Mouse (Mus musculus): Measurements from ENCODE around the gene Etv6. TPM values are rescaled to one million over a fixed set of nuclear protein-coding genes. Genes with fewer than 3 reads are reported as not detected.

Gene Etv6
- polyA plus RNA-seq, 1 experiment = 23.4 TPM

DNA sequence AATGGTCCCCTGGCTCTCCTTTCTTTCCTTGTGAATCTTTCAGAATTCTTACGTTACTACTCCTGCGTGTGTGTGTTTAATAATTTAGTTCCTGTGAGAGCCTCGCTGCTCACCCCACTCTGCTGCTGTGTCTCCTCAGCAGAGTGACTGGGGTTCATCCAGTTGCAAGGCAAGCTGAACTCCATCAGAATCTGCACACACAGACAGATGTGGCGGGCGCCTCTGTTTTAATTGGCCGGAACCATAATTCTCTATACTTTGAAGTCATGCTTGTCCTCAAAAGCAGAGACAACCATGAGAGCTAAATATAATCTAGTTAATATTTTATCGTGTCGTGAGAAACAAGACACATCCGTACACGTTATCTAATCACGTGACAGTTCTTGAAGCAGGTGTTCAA is 107.2 kb downstream of the Etv6 start:
- H3K27ac ChIP-seq (ENCODE audit: insufficient read depth, low read depth, low read length) = no peak overlapping the region
- peaks cover 33% of the 10 kb centered on the region for H3K4me1 ChIP-seq (ENCODE audit: control insufficient read depth, insufficient read depth, low read length)
- TF ChIP-seq CTCF (IDR thresholded peaks at IDR 0.05; ENCODE audit: low read depth, low read length) (no peak), POLR2A (IDR thresholded peaks at IDR 0.05; ENCODE audit: borderline replicate concordance, low read depth, low read length) (no peak)
- no peak overlapping the region for H3K4me3 ChIP-seq (ENCODE audit: insufficient read depth, low read length)

DNA sequence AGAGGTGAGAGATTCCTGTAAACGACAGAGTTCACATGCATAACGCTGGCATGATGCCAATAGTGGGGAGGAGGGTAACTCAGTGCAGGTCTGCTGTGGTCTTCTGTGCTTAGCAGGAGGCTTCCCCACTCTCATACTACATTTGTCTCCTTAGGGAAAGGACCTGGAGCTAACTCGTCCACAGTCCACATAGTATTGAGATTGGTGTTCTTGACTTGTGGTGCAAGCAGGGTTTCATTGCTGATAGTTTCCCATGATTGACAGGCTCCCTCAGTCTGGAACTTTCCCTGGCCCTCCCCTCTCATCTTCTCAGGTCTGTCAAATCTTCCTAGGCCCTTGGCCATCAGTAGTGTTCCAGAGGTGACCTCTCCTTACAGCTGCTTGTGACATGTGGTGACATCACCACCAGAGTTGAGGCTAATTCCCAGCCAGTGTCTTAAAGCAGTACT is 108.2 kb downstream of the Etv6 start:
- Histone ChIP-seq H3K27ac (ENCODE audit: insufficient read depth, low read depth, low read length) (no peak overlapping the region), H3K4me3 (ENCODE audit: insufficient read depth, low read length) (no peak overlapping the region), H3K4me1 (ENCODE audit: control insufficient read depth, insufficient read depth, low read length) (peaks cover 33% of the 10 kb centered on the region)
- TF ChIP-seq POLR2A (IDR thresholded peaks at IDR 0.05; ENCODE audit: borderline replicate concordance, low read depth, low read length) = no peak
- no peak for TF ChIP-seq CTCF (IDR thresholded peaks at IDR 0.05; ENCODE audit: low read depth, low read length)

DNA sequence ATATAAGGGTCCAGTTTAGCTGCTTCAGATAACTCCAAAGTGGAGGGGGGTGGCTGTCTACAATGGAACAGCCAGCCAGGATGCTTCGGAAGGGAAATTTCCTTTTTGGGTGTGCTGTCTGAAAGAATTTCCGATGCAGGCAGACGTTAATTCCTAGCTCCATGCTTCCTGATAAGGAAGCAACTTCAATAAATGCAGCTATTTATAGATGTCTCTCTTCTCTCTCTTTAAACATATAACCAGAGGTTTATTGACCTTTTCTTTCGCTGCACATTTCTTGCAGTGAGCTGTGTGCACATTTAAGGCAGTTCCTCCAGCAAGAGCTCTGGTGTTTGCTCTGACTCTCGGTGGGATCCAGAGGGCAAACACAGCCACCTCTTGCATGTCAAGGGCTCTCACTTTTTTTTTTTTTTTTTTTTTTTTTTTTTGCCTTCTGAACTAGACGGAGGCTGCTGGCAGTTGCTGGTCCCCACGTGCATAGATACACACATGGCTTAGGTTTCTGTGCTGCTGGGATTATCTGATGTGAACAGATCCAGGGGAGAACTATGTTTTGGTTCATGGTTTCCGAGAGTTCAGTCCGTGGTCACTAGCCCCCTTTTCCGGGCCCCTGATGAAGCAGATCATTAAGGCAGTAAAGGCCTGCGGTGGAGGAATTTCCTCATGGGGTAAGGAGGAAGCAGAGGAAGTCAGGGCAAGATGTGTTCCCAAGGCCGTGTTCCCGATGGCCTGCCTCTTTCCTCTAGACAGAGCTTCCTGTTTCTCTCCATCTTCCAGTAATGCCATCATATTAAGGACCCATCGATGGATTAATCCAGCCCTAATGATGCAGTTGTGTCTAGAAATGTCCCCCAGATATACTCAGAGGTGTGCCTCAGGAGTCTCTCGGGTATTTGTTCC is 109.0 kb downstream of the Etv6 start:
- Histone ChIP-seq H3K27ac (ENCODE audit: insufficient read depth, low read depth, low read length) (no peak overlapping the region), H3K4me1 (ENCODE audit: control insufficient read depth, insufficient read depth, low read length) (peaks cover 33% of the 10 kb centered on the region), H3K4me3 (ENCODE audit: insufficient read depth, low read length) (no peak overlapping the region)
- TF ChIP-seq POLR2A (IDR thresholded peaks at IDR 0.05; ENCODE audit: borderline replicate concordance, low read depth, low read length) (no peak), CTCF (IDR thresholded peaks at IDR 0.05; ENCODE audit: low read depth, low read length) (no peak)

DNA sequence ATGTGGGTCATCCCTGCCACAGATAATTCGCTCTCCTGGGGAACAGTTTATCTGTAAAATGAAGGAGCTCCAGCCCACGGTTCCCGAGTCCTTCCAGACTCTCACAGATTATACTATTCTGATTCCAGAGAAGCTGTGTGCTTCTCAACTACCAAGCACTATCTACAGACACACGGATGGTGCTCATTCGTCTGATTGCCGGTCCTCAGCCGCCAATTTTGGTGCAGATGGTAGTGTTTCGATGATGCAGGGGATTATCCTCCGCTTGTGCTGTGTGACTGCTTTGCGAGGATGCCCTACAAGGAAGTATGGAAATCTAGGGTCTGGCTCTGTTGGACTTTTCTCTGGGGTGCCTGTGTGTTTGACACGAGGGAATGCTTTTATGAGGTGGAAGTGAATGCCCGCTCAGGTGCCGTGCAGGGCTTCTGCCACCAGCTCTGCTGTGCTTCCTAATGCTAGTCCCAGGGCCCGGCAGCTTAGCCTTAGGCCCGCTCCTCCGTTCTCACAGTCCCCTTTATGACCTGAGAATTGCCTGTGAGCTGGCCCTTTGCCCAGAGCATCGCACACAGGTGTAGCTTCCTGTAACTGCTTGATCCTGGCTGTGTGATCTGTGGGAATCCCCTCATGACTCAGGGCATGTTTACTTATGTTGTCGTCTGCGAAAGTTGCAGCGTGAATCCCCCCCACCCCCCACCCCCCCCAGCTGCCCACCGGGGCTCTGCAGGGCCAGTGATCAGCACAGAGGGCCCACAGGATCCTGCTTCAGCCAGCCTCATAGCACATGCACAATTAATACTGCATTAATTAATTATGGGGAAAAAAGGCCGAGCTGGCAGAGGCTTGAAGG is 112.3 kb downstream of the Etv6 start:
- H3K27ac ChIP-seq (ENCODE audit: insufficient read depth, low read depth, low read length) = no peak overlapping the region
- H3K4me3 ChIP-seq (ENCODE audit: insufficient read depth, low read length) = no peak overlapping the region
- peaks cover 35% of the 10 kb centered on the region for H3K4me1 ChIP-seq (ENCODE audit: control insufficient read depth, insufficient read depth, low read length)
- TF ChIP-seq CTCF (IDR thresholded peaks at IDR 0.05; ENCODE audit: low read depth, low read length) (no peak), POLR2A (IDR thresholded peaks at IDR 0.05; ENCODE audit: borderline replicate concordance, low read depth, low read length) (no peak)

DNA sequence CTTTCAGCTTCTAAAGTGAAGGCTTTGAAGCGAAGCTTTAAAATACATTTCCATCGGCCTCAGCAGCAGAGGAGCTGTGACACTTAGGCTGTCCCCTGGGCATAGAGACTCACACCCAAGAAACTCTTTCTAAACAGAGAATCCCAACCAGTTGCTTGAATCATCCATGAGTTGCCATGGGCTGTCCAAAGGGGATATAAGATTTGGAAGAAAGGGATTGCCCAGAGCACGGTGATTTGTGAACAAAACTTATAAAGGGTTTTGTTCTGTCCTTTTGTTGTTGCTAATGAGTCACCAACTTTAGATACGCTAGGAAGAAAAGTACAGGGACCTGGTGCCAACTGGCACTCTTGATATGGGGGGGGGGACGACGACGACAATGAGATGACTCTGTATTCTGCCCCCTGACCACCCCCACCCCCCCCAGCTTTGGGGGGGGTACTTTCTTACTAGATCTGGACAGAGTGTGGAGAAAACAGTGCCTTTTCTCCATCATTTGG is 113.0 kb downstream of the Etv6 start:
- Histone ChIP-seq H3K4me3 (ENCODE audit: insufficient read depth, low read length) (no peak overlapping the region), H3K4me1 (ENCODE audit: control insufficient read depth, insufficient read depth, low read length) (peaks cover 33% of the 10 kb centered on the region), H3K27ac (ENCODE audit: insufficient read depth, low read depth, low read length) (no peak overlapping the region)
- TF ChIP-seq POLR2A (IDR thresholded peaks at IDR 0.05; ENCODE audit: borderline replicate concordance, low read depth, low read length) = no peak
- TF ChIP-seq CTCF (IDR thresholded peaks at IDR 0.05; ENCODE audit: low read depth, low read length) = no peak

DNA sequence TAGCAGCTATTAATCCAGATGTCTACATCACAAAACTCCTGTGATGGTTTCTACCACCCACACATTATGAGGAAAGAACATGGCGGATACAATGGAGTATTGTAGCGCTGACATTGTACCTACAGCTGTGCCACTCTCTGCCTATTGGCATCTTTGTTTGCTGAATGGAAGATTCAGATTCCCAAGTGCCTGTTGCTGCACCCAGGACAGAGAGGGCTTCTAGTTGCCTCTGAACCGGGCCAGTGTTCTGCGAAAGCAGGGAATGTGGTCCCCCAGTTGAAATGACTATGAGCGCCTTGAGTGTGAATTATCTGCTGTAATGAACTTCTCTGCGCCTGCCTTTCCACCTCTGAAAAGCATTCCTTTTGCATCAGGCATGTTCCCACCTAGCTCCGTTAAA is 114.1 kb downstream of the Etv6 start:
- TF ChIP-seq CTCF (IDR thresholded peaks at IDR 0.05; ENCODE audit: low read depth, low read length) (no peak), POLR2A (IDR thresholded peaks at IDR 0.05; ENCODE audit: borderline replicate concordance, low read depth, low read length) (no peak)
- Histone ChIP-seq H3K4me1 (ENCODE audit: control insufficient read depth, insufficient read depth, low read length) (peaks cover 22% of the 10 kb centered on the region), H3K27ac (ENCODE audit: insufficient read depth, low read depth, low read length) (no peak overlapping the region), H3K4me3 (ENCODE audit: insufficient read depth, low read length) (no peak overlapping the region)

DNA sequence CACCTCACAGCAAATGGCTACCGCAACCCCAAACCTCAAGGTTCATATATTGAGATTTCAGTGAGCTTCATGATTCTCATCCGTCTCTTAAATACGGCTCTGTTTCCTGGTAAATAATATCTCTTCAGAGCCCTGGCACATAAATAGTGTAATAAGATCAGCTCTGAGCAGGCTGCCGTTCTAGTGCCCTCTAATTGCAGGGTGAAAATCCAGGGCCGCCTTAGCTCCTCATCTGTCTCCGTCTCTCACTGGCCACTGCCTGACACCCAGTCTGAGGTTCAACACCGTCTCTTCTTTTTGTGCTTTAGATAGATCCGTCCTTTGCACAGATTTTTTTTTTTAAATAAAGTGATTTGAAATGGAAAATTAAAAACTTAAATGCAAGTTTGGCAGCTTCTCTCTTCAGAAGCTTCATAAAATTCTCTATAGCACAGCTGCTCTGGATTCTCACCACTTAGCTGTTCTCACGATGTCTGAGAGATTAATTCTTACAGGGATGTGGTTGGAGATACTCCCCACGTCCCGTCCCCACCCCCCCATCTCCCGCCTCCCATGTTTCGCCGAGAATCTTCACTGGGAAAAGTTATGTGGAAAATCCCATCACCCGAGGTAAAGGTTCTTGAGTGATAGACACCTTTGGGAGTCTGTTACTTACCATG is 115.7 kb downstream of the Etv6 start:
- TF ChIP-seq POLR2A (IDR thresholded peaks at IDR 0.05; ENCODE audit: borderline replicate concordance, low read depth, low read length) (no peak), CTCF (IDR thresholded peaks at IDR 0.05; ENCODE audit: low read depth, low read length) (no peak)
- no peak overlapping the region for H3K4me3 ChIP-seq (ENCODE audit: insufficient read depth, low read length)
- H3K27ac ChIP-seq (ENCODE audit: insufficient read depth, low read depth, low read length) = peak overlapping the region; percentile 52; the same call in 1 of the 2 replicates
- H3K4me1 ChIP-seq (ENCODE audit: control insufficient read depth, insufficient read depth, low read length) = peaks cover 28% of the 10 kb centered on the region

DNA sequence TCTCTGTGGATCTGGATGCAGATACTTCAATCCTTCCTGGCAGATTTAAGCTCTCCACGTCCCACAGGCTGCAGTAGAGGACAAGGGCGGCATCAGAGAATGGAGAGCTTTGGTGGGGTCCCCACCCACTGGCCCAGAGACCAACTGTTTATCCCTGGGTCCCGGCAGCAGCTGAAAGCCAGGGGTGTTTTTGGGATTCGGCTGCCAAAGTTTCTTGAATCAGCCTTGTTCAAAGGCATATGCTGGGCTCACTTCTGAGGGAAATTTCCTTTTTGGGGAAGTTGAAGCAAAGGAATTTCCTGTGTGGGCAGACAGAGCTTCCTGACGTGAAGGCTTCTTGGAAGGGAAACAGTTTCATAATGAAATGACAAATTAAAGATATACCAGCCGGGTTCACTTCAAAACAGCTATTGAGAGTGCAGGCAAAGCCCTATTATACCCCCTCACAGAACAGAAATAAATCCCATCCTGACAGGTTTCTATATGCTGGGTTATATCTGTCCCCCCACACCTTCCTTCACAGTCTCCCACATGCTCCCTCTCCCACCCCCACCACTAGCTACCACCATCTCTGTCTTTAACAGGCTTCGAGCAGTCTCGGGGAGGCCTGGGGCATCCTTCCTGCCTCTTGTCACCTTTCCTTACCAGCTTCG is 116.5 kb downstream of the Etv6 start:
- H3K4me1 ChIP-seq (ENCODE audit: control insufficient read depth, insufficient read depth, low read length) = peaks cover 36% of the 10 kb centered on the region

DNA sequence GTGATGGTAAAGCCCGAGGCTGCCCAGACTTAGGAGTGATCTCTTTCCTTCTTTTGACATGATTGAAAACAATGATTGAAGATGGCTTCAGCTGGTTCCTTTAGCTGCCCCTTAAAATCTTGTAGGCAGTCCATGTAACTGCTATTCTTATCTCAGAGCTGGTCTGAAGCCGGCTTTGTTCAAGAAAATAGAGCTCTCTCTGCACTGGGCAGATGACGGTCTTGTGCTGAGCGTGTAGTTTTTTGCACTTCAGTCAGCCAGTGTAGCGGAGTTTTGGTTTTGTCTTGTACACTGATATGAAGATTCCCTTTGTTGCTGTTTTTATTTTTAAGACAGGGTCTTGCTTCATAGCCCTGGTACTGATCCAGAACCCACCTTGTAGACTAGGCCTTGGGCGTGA is 117.0 kb downstream of the Etv6 start:
- Histone ChIP-seq H3K4me3 (ENCODE audit: insufficient read depth, low read length) (no peak overlapping the region), H3K4me1 (ENCODE audit: control insufficient read depth, insufficient read depth, low read length) (peaks cover 37% of the 10 kb centered on the region), H3K27ac (ENCODE audit: insufficient read depth, low read depth, low read length) (peak overlapping the region; percentile 62)
- TF ChIP-seq CTCF (IDR thresholded peaks at IDR 0.05; ENCODE audit: low read depth, low read length) (no peak), POLR2A (IDR thresholded peaks at IDR 0.05; ENCODE audit: borderline replicate concordance, low read depth, low read length) (no peak)

More for the DNA sequence above, 116.5 kb downstream of the Etv6 start:
- 0 out of 2 replicates have a peak overlapping the region, but pooled peaks have one; percentile 18 for H3K4me3 ChIP-seq (ENCODE audit: insufficient read depth, low read length)
- peak overlapping the region; percentile 62 for H3K27ac ChIP-seq (ENCODE audit: insufficient read depth, low read depth, low read length)
- TF ChIP-seq POLR2A (IDR thresholded peaks at IDR 0.05; ENCODE audit: borderline replicate concordance, low read depth, low read length) = no peak
- no peak for TF ChIP-seq CTCF (IDR thresholded peaks at IDR 0.05; ENCODE audit: low read depth, low read length)
